Mouse (Mus musculus) lung, postnatal 0 days (tissue): ENCODE measurements at regions not wholly inside any gene's neighbourhood (a gene's known extent, or its start where the extent isn't known, plus 50 kb on each side); places are given as distances from the start of the nearest gene placed in this dataset.

Source experiments
- ATAC-seq: fragments of 200-750 bp; cut with Nextera tagmentation; 2 replicates; pipeline ENCODE4 v1.8.0; 2017; ENCODE audit warnings: moderate library complexity
- DNase-seq: peaks from one replicate; pipeline ENCODE4 v3.0.0-alpha.2; 2016; ENCODE audit warnings: low spot score
- H3K27ac ChIP-seq: fragments of 300-500 bp; sonication (generic); 2 replicates; pipeline ENCODE4 v1.5.1; 2014; ENCODE audit warnings: antibody characterized with exemption, mild to moderate bottlenecking, low read length, mixed read lengths
- H3K27me3 ChIP-seq: fragments of 300-500 bp; sonication (generic); replicated peaks from 2 replicates; pipeline ENCODE4 v1.6.1; 2014; ENCODE audit warnings: low read length, mixed read lengths; ENCODE audit not compliant: insufficient read depth
- H3K36me3 ChIP-seq: fragments of 300-500 bp; sonication (generic); 2 replicates; pipeline ENCODE4 v1.6.1; 2014; ENCODE audit warnings: low read length, mixed read lengths; ENCODE audit not compliant: insufficient read depth
- H3K4me1 ChIP-seq: fragments of 300-500 bp; sonication (generic); 2 replicates; pipeline ENCODE4 v1.6.1; 2014; ENCODE audit warnings: antibody characterized with exemption, low read depth, low read length, mixed read lengths; ENCODE audit not compliant: insufficient read depth
- H3K4me2 ChIP-seq: fragments of 300-500 bp; sonication (generic); replicated peaks from 2 replicates; pipeline ENCODE4 v1.6.1; 2014; ENCODE audit warnings: low read depth, mild to moderate bottlenecking, low read length, moderate library complexity, mixed read lengths
- H3K4me3 ChIP-seq: fragments of 300-500 bp; sonication (generic); 2 replicates; pipeline ENCODE4 v1.5.1; 2014; ENCODE audit warnings: low read depth, low read length
- H3K9ac ChIP-seq: fragments of 300-500 bp; sonication (generic); replicated peaks from 2 replicates; pipeline ENCODE4 v1.6.1; 2014; ENCODE audit warnings: low read depth, mild to moderate bottlenecking
- H3K9me3 ChIP-seq: fragments of 300-500 bp; sonication (generic); 2 replicates; pipeline ENCODE4 v1.6.1; 2016; ENCODE audit warnings: low read length, mixed read lengths
- CTCF ChIP-seq: IDR thresholded peaks from 2 replicates; pipeline ENCODE4 v1.5.1; 2016; ENCODE audit warnings: antibody characterized with exemption, mild to moderate bottlenecking
- EP300 ChIP-seq: IDR thresholded peaks from 2 replicates; pipeline ENCODE4 v1.6.1; 2016; ENCODE audit warnings: antibody characterized with exemption, mild to moderate bottlenecking, control low read depth
- WGBS: fragments of 180-500 bp; shearing (Covaris S2); extraction: QIAGEN DNeasy Blood & Tissue Kit; methylation state at CpG from one replicate; pipeline ENCODE4 v1.1.7; 2014; 5-methylcytosine and 5-hydroxymethylcytosine counted together

DNA sequence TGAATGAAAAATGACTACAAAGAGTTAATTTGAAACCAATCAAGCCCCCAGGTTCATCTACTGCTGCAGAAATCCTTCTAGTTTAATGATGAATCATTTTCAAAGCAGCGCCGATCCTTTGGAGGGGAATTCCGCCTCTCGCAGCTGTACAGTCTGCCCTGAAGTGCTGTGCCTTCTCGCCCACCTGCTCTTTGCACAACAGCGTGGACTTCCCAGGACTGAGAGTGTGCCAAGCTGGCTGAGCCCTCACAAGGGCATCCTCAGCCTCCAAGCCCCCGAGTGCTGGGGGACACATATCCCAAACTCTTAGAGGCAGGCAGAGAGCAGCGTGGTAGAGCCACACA is 186.7 kb upstream of the Lef1 start:
- ATAC-seq (no peak), DNase-seq (no peak)
- H3K27me3 ChIP-seq: no peaks in the 10 kb centered on the region
- WGBS: 36% methylated on average over 8 of the region's 8 CpGs
- H3K4me1 ChIP-seq: no peaks in the 10 kb centered on the region
- no peak overlapping the region for H3K27ac ChIP-seq
- H3K36me3 ChIP-seq: no peaks in the 10 kb centered on the region
- peak overlapping the region; percentile 32 for H3K4me2 ChIP-seq
- H3K9ac ChIP-seq: no peak overlapping the region
- no peaks in the 10 kb centered on the region for H3K9me3 ChIP-seq
- TF ChIP-seq EP300 (no peak), CTCF (no peak)
- H3K4me3 ChIP-seq: no peak overlapping the region; the same call in 1 of the 2 replicates

DNA sequence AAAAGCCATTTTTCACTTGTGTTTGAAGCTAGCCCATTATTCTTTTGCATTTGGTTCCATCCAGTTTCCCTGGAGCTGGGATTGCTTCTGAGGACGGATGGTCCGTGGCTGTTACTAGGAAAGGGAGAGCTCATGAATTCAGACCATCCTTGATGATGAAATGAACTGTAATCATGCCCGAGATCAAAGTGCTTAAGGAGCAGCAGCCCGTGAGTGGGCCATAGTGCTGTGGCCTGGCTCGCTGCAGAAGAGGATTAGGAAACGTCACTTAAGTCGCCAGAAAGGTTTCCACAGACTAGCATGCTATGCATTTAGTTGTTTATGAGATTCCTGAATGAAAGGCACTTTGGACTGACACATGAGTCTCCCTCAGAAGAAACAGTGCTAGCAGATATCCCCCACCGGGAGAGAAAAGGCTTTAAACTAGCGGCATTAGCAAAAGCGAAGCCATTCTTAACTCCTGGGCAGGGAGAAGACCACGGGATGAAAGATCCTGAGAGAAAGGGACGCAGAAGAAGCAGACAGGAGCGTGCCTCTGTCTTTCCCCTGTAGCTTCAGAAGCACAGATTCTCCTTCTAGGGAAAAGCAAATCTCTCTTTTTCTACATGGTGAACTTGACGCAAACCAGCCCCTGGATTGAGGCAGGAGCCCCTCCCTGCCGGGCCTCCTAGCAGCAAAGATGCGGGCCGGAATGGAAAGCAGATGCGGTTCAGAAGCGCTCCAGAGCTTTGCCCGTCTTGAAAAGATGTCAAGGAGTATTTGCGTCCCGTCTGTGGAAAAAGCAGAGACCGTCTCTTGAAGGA is 187.3 kb upstream of the Lef1 start:
- Histone ChIP-seq H3K9ac (no peak overlapping the region), H3K4me2 (peak overlapping the region; percentile 32), H3K36me3 (no peaks in the 10 kb centered on the region), H3K4me3 (no peak overlapping the region), H3K27ac (no peak overlapping the region), H3K4me1 (no peaks in the 10 kb centered on the region), H3K27me3 (no peaks in the 10 kb centered on the region), H3K9me3 (no peaks in the 10 kb centered on the region)
- TF ChIP-seq EP300: no peak
- no peak for TF ChIP-seq CTCF
- ATAC-seq (no peak), DNase-seq (no peak)
- WGBS: 28% methylated on average over 23 of the region's 23 CpGs

DNA sequence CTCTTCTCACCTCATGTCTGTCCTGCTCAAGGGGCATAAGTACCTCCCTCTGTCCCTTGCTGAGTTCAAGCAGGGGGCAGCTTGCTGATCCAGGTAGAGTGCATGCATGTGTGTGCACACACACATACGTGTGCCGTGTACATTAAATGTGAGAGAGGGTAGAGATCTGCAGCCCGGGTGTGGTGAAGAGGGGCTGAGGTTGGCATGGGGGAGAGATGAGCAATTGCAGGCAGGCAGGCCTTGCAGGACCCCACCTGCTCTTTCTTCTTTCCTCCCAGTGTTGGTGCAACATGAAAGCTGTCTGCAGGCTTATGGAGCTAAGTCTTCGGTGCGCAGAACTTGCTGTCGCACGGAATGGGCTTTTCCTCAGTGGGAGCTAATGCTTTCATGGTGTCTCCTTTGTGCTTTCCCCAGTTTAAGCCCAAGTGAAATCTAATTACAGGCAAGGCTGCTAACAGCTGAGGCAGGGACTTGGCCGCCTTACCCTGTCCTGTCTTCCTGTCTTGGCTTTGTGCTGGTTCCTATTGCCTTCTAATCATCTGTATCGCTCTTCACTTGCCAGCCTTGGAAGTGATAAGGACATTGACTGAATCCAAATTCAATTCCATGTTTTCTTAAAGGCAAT is 188.5 kb upstream of the Lef1 start:
- no peak for ATAC-seq
- 94% methylated on average over 9 of the region's 9 CpGs for WGBS
- Histone ChIP-seq H3K4me2 (no peak overlapping the region), H3K27ac (no peak overlapping the region), H3K27me3 (no peaks in the 10 kb centered on the region), H3K9me3 (no peaks in the 10 kb centered on the region), H3K4me1 (no peaks in the 10 kb centered on the region), H3K9ac (no peak overlapping the region), H3K36me3 (no peaks in the 10 kb centered on the region), H3K4me3 (no peak overlapping the region)
- TF ChIP-seq CTCF: no peak
- no peak for DNase-seq

DNA sequence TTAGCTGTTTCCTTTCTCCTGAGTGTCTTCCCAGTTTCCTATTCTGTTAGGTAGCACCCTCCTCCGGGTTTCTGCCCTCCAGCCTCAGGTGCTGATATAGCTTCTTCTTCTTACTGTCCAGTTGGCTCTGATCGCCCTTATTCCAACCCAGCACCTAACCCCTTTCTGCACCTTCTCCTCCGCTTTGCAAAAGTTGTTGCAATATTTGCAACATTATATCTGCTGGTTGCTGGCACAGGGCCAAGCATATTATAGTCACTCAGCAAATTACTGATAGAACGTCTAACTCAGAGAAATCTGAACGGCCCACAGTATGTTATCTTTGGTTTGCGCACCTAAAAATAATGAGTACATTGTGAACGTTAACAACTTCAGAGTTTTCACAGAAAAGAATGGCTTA is 183.6 kb upstream of the Rpl34 start:
- no peak for TF ChIP-seq EP300
- no peak for TF ChIP-seq CTCF
- no peaks in the 10 kb centered on the region for H3K36me3 ChIP-seq
- H3K4me2 ChIP-seq: no peak overlapping the region
- ATAC-seq (no peak), DNase-seq (no peak)
- H3K9me3 ChIP-seq: no peaks in the 10 kb centered on the region
- WGBS: 44% methylated on average over 7 of the region's 7 CpGs
- H3K27me3 ChIP-seq: no peaks in the 10 kb centered on the region
- H3K27ac ChIP-seq: no peak overlapping the region
- no peak overlapping the region for H3K9ac ChIP-seq
- no peak overlapping the region for H3K4me3 ChIP-seq
- no peaks in the 10 kb centered on the region for H3K4me1 ChIP-seq

DNA sequence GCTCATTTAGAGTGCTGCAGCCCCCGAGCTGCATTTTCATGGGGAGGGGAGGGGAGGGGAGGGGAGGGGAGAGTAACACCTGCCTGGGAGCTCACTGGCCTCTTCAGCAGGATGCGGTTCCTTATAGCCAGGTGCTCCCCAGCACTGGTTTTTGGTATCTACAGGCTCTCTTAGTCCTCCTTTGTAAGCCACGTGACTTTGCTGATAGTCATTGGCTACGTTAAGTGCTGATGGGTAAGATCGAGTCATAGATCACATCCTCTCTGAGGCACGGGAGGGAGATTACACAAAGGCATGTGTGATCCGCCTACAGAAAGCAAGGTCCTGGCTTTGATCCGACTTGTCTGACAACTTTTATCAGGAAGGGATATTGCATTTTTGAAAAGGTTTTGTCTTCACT is 174.9 kb upstream of the Rpl34 start:
- Histone ChIP-seq H3K27me3 (no peaks in the 10 kb centered on the region), H3K27ac (no peak overlapping the region), H3K9me3 (no peaks in the 10 kb centered on the region), H3K36me3 (no peaks in the 10 kb centered on the region), H3K4me1 (no peaks in the 10 kb centered on the region), H3K4me3 (no peak overlapping the region), H3K4me2 (no peak overlapping the region), H3K9ac (no peak overlapping the region)
- WGBS: 33% methylated on average over 8 of the region's 8 CpGs
- DNase-seq (no peak), ATAC-seq (no peak)
- TF ChIP-seq EP300 (no peak), CTCF (no peak)

DNA sequence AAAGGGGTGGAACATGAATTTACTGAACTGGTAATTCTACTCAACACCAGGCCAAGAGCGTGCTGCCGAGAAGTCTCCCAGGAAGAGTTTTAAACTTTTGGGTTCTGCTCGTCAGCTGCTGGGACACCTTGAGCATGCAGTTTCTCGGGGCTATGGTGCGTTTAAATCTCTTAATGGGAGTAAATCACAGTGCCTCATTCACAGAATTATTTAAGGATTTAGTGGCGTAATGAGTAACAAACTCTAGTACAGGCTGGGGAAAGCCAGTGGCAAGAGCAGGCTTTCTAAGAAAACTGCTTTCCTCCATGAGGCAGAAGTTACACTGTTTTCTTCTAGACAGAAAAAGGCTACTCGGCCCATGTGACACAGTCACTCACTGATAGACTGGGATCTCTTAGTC is 173.1 kb upstream of the Rpl34 start:
- H3K36me3 ChIP-seq: no peaks in the 10 kb centered on the region

More for the DNA sequence above, 173.1 kb upstream of the Rpl34 start:
- no peaks in the 10 kb centered on the region for H3K9me3 ChIP-seq
- ATAC-seq (no peak), DNase-seq (no peak)
- 89% methylated on average over 7 of the region's 7 CpGs for WGBS
- TF ChIP-seq CTCF (no peak), EP300 (no peak)
- no peak overlapping the region for H3K9ac ChIP-seq
- no peaks in the 10 kb centered on the region for H3K4me1 ChIP-seq
- no peaks in the 10 kb centered on the region for H3K27me3 ChIP-seq
- no peak overlapping the region for H3K4me2 ChIP-seq
- H3K4me3 ChIP-seq: no peak overlapping the region
- no peak overlapping the region for H3K27ac ChIP-seq
